Mouse (Mus musculus) intestine, embryonic 15.5 days (tissue): ENCODE measurements around the gene Fes. TPM values are rescaled to one million over a fixed set of nuclear protein-coding genes. Genes with fewer than 3 reads are reported as not detected.

Source experiments
- ATAC-seq: fragments of 200-750 bp; cut with Nextera tagmentation; 2 replicates; pipeline ENCODE4 v1.8.0; 2017; ENCODE audit warnings: moderate TSS enrichment, moderate library complexity
- H3K27ac ChIP-seq: fragments of 300-500 bp; sonication (generic); 2 replicates; pipeline ENCODE4 v1.5.1; 2015; ENCODE audit warnings: mild to moderate bottlenecking, inconsistent platforms
- H3K27me3 ChIP-seq: fragments of 300-500 bp; sonication (generic); replicated peaks from 2 replicates; pipeline ENCODE4 v1.6.1; 2015; ENCODE audit warnings: inconsistent platforms
- H3K36me3 ChIP-seq: fragments of 300-500 bp; sonication (generic); 2 replicates; pipeline ENCODE4 v1.6.1; 2015; ENCODE audit warnings: inconsistent platforms
- H3K4me1 ChIP-seq: fragments of 300-500 bp; sonication (generic); replicated peaks from 2 replicates; pipeline ENCODE4 v1.6.1; 2015; ENCODE audit warnings: inconsistent platforms
- H3K4me2 ChIP-seq: fragments of 300-500 bp; sonication (generic); replicated peaks from 2 replicates; pipeline ENCODE4 v1.6.1; 2015; ENCODE audit warnings: mild to moderate bottlenecking, inconsistent platforms
- H3K4me3 ChIP-seq: fragments of 300-500 bp; sonication (generic); replicated peaks from 2 replicates; pipeline ENCODE4 v1.5.1; 2015; ENCODE audit warnings: inconsistent platforms
- H3K9ac ChIP-seq: fragments of 300-500 bp; sonication (generic); 2 replicates; pipeline ENCODE4 v1.6.1; 2015; ENCODE audit warnings: inconsistent platforms
- H3K9me3 ChIP-seq: fragments of 300-500 bp; sonication (generic); 2 replicates; pipeline ENCODE4 v1.6.1; 2016; ENCODE audit warnings: inconsistent platforms
- WGBS: fragments of 180-500 bp; shearing (Covaris S2); methylation state at CpG from one replicate; pipeline ENCODE4 v1.1.7; 2015; 5-methylcytosine and 5-hydroxymethylcytosine counted together
- polyA plus RNA-seq: library from polyadenylated mRNA; unstranded; fragments of >200 nt; fragmentation: Nextera tagmentation; extraction: Ambion mirVana; gene quantifications from 2 replicates; pipeline ENCODE4 v1.2.1, GENCODE M21; 2015

Gene Fes
- polyA plus RNA-seq, 1 experiment from 2014 or later = 11.2 TPM

GRCm38 (mm10) chr7:80417601-80418000 lies 29.9 kb upstream of the Fes start:
- no peak for ATAC-seq
- H3K9me3 ChIP-seq = no peaks in the 10 kb centered on the region
- 0 out of 2 replicates have a peak, but pooled peaks cover under 1% of the 10 kb centered on the region for H3K4me1 ChIP-seq
- H3K4me3 ChIP-seq = no peak overlapping the region
- no peak overlapping the region for H3K4me2 ChIP-seq
- no peaks in the 10 kb centered on the region for H3K27me3 ChIP-seq
- no peak overlapping the region for H3K27ac ChIP-seq
- H3K36me3 ChIP-seq = no peaks in the 10 kb centered on the region
- H3K9ac ChIP-seq = no peak overlapping the region

DNA sequence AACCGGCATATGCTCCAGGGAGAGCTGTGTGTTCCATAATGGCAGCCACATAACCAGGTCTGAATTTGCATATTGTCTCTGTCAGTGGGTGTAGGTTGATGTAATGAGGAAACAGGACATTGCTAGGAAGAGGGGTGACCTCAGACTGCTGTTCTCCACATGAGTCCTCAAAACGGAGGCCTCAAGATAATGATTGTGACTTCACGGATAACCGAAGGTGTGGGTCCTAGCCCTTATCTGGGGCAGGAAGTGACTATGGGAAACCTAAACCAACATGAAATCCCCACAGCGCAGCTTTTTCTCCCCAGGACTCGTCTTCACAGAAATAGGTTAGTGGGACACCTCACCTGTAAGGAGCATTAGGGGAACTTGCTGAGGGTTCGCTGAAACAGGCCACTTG lies 29.2 kb upstream of the Fes start:
- Histone ChIP-seq H3K4me1 (no peaks in the 10 kb centered on the region), H3K36me3 (no peaks in the 10 kb centered on the region), H3K9ac (no peak overlapping the region), H3K9me3 (no peaks in the 10 kb centered on the region), H3K27me3 (no peaks in the 10 kb centered on the region), H3K4me2 (no peak overlapping the region), H3K27ac (no peak overlapping the region), H3K4me3 (no peak overlapping the region)
- ATAC-seq = no peak
- WGBS = 78% methylated on average over 7 of the region's 7 CpGs

- Histone ChIP-seq H3K9me3 (no peaks in the 10 kb centered on the region), H3K4me2 (no peak overlapping the region), H3K27ac (no peak overlapping the region), H3K36me3 (no peaks in the 10 kb centered on the region), H3K4me1 (no peaks in the 10 kb centered on the region), H3K4me3 (no peak overlapping the region), H3K9ac (no peak overlapping the region), H3K27me3 (no peaks in the 10 kb centered on the region)
- 69% methylated on average over 7 of the region's 7 CpGs for WGBS
- no peak for ATAC-seq
These were observed 26.6 kb upstream of the Fes start for GRCm38 (mm10) chr7:80414303-80414855.

DNA sequence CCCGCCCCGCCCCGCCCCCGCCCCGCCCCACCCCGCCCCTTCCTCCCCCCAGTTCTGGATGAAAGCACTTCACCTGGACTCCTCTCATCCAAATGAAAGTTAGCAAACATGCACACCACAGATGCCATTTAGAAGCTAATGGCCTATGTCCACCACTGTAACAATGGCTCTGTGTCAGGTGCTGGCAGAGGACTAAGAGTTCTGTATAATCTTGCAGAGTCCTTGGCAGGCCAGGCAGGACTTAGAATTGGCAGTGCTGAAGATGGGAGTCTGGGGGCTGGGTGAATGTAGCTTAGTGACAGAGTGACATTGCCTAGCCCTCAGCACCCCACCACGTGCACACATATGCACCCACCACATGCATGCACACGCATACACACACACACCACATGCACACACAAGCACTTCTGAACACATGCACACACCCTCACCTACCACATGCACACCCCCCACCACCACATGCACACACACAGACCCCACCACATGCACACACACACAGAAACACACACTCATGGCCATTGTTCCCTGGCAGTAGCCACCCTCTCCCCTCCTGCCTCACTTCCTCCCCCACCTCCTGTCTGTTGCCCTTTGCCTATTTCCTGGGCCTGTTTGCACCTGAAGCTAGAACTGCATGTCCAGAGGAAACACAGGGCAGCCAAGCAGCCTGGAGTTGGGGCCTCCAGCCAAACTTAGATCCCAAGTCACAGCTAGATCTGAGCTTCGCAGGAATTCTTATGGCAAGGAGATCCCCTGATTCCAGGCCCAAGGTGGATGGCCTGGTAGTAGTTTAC lies 26.0 kb upstream of the Fes start:
- Histone ChIP-seq H3K4me1 (no peaks in the 10 kb centered on the region), H3K4me3 (no peak overlapping the region), H3K27me3 (no peaks in the 10 kb centered on the region), H3K9me3 (no peaks in the 10 kb centered on the region), H3K27ac (no peak overlapping the region), H3K36me3 (no peaks in the 10 kb centered on the region), H3K4me2 (no peak overlapping the region), H3K9ac (no peak overlapping the region)
- no peak for ATAC-seq
- WGBS = 73% methylated on average over 9 of the region's 9 CpGs

- Histone ChIP-seq H3K36me3 (no peaks in the 10 kb centered on the region), H3K27ac (no peak overlapping the region), H3K4me3 (no peak overlapping the region), H3K4me1 (0 out of 2 replicates have a peak, but pooled peaks cover 2% of the 10 kb centered on the region), H3K4me2 (no peak overlapping the region), H3K9ac (no peak overlapping the region), H3K27me3 (no peaks in the 10 kb centered on the region), H3K9me3 (no peaks in the 10 kb centered on the region)
- 70% methylated on average over 5 of the region's 5 CpGs for WGBS
- no peak for ATAC-seq
These were observed 25.0 kb upstream of the Fes start for GRCm38 (mm10) chr7:80412781-80413180.

DNA sequence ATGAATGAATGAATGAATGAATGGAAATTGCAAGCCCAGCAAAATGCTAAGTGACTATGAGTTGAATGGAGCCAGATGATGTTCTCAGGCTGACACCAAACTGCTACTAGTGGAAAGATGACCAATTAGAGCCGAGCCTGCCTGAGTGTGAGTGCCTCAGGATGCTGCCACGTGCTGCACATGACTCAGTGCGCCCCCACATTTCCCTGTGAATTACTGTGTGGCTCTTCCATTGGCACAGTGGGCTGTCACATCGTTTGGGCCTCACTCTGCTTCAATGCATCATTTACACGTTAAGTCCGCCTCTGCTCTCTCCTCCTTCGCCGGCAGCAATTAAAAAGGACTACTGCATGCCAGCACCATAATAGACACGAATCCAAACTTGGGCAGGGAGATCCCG lies 24.5 kb upstream of the Fes start:
- ATAC-seq = no peak
- Histone ChIP-seq H3K4me3 (no peak overlapping the region), H3K9ac (no peak overlapping the region), H3K36me3 (no peaks in the 10 kb centered on the region), H3K4me2 (no peak overlapping the region), H3K4me1 (0 out of 2 replicates have a peak, but pooled peaks cover 3% of the 10 kb centered on the region), H3K9me3 (no peaks in the 10 kb centered on the region), H3K27me3 (no peaks in the 10 kb centered on the region), H3K27ac (no peak overlapping the region)
- 76% methylated on average over 10 of the region's 10 CpGs for WGBS

GRCm38 (mm10) chr7:80410380-80410779 lies 22.6 kb upstream of the Fes start:
- Histone ChIP-seq H3K36me3 (no peaks in the 10 kb centered on the region), H3K4me2 (no peak overlapping the region), H3K4me3 (no peak overlapping the region), H3K9ac (no peak overlapping the region), H3K4me1 (0 out of 2 replicates have a peak, but pooled peaks cover 3% of the 10 kb centered on the region), H3K27ac (no peak overlapping the region), H3K27me3 (no peaks in the 10 kb centered on the region), H3K9me3 (no peaks in the 10 kb centered on the region)
- WGBS = 90% methylated on average over 9 of the region's 9 CpGs
- ATAC-seq = no peak

DNA sequence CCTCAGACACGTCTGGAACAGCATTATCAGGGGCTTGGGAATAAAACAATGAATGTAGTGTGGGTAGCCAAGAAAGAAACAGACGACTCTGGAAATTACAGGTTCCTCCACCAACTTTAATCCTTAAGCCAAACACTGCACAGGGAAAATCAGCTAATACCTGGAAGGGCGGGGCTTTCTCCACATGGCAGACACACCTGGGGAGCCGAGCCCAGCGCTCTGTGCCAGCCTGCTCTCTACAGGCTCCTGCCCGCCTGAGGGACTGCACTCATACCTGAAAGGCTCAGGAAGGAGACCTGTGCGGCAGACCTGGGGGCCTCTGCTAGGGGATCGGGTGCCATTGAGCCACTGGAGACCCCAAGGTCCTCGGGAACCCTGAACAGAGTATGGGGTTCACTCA lies 20.0 kb upstream of the Fes start:
- Histone ChIP-seq H3K4me1 (0 out of 2 replicates have a peak, but pooled peaks cover 6% of the 10 kb centered on the region), H3K9me3 (no peaks in the 10 kb centered on the region), H3K27me3 (no peaks in the 10 kb centered on the region), H3K4me2 (no peak overlapping the region), H3K9ac (no peak overlapping the region), H3K36me3 (no peaks in the 10 kb centered on the region), H3K27ac (no peak overlapping the region), H3K4me3 (no peak overlapping the region)
- ATAC-seq = 0 out of 2 replicates have a peak, but pooled peaks have one; percentile 32
- 63% methylated on average over 9 of the region's 9 CpGs for WGBS

GRCm38 (mm10) chr7:80406186-80406585 lies 18.4 kb upstream of the Fes start:
- Histone ChIP-seq H3K4me3 (no peak overlapping the region), H3K27me3 (no peaks in the 10 kb centered on the region), H3K36me3 (no peaks in the 10 kb centered on the region), H3K4me2 (no peak overlapping the region), H3K4me1 (peaks cover 12% of the 10 kb centered on the region), H3K9ac (no peak overlapping the region), H3K27ac (no peak overlapping the region), H3K9me3 (no peaks in the 10 kb centered on the region)
- no peak for ATAC-seq
- WGBS = 80% methylated on average over 3 of the region's 3 CpGs

DNA sequence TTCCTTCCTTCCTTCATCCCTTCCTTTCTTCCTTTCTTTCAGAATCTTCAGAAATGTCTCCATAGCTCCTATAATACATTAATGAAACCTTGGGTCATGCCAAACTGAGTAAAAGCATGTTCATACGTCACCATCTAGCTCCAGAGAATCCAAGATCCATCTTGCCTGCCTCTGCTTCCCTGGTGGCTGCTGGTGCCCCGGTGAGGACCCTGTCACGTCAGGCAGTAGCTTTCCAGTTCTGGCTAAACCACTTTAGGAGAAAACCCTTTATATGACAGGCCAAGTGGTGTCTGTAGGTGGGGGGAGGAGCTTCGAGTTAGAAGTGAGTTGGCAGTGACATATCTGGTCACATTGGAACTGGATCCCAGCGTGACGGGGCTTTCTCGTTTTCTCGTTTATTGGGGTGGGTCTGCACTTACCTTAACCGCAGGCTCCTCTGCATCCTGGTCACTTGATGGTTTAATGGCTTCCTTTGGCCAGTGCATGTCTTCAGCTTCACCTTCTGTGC lies 17.5 kb upstream of the Fes start, which contains the start of gene Furin:
Gene Furin, minus strand, starts transcription at position 249 of the 508 bp plus-strand sequence.
- WGBS = 76% methylated on average over 9 of the region's 9 CpGs
- Histone ChIP-seq H3K9ac (no peak within 1 kb of the TSS), H3K27ac (no peak within 1 kb of the TSS), H3K4me2 (no peak within 1 kb of the TSS), H3K4me1 (peaks cover 22% of the 10 kb centered on the region), H3K27me3 (no peaks in the 10 kb centered on the region), H3K9me3 (no peaks in the 10 kb centered on the region), H3K4me3 (no peak within 1 kb of the TSS), H3K36me3 (no peaks in the 10 kb centered on the region)
- ATAC-seq = no peak

DNA sequence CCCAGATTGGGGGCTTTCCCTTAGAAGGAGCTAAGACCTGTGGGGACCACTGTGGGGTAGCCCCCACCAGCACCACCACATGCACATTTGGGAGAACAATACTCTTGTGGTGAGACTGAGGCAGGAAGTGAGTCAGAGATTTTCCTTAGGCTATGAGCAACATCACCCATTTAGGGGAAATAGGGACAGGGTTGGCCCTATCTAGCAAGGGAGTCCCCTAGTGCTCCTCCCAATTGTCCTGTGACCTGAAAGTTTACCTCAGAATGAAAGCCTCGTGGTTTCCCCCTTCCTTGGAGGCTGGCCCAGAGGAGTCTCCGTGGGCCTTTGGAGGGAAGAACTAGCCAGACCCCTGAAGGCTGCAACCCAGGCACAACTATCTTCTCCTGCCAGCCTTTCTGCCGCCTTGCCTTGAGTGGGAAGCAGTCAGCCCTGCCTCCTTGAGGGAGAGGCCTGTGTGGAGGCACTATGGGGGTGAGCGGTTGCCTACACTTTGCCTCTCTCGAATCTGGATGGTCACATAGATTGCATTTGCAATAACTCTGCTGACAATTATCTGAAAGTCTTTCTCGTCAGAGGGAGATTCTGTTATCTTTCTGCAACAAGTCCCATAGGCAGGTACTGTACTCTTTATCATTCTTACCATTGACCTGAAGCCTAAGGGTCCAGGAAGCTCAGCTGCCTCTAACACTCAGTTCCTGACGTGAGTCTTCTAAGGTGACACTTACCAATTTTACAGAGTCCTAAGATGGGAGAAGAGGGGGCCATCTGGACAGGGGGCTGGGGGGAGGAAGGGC lies 16.6 kb upstream of the Fes start:
- peaks cover 27% of the 10 kb centered on the region for H3K4me1 ChIP-seq
- WGBS = 56% methylated on average over 7 of the region's 7 CpGs
- no peak overlapping the region for H3K9ac ChIP-seq
- no peaks in the 10 kb centered on the region for H3K36me3 ChIP-seq
- no peaks in the 10 kb centered on the region for H3K9me3 ChIP-seq
- no peak for ATAC-seq
- no peak overlapping the region for H3K27ac ChIP-seq
- H3K4me2 ChIP-seq = no peak overlapping the region
- no peaks in the 10 kb centered on the region for H3K27me3 ChIP-seq
- H3K4me3 ChIP-seq = no peak overlapping the region

DNA sequence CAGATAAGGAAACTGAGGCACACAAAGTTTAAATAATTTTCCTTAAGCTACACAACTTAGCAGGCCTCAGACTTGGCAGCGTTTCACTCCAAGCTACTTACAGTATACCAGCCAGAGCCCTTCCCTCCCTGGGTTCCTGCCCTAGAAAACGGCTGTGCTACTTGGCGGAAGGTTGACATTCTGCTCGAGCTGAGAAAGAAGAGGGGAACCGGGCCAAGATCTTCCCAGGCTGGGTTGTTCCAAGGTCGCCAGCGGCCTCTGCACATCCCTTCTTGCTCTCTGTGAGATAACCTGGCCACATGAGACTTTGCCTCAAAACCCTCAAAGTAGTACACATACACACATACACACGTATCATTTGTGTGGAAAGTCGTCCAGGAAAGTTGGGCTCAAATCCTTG lies 15.8 kb upstream of the Fes start:
- Histone ChIP-seq H3K4me1 (peaks cover 27% of the 10 kb centered on the region), H3K9ac (0 out of 2 replicates have a peak overlapping the region, but pooled peaks have one; percentile 29), H3K27me3 (no peaks in the 10 kb centered on the region), H3K4me2 (peak overlapping the region; percentile 79), H3K4me3 (no peak overlapping the region), H3K27ac (no peak overlapping the region), H3K36me3 (no peaks in the 10 kb centered on the region), H3K9me3 (no peaks in the 10 kb centered on the region)
- WGBS = 42% methylated on average over 9 of the region's 9 CpGs
- ATAC-seq = no peak
